Mouse (Mus musculus): ENCODE results near the gene Rundc1. TPM values are rescaled to one million over a fixed set of nuclear protein-coding genes. Genes with fewer than 3 reads are reported as not detected.

The Rundc1 gene
- polyA plus RNA-seq, 1 experiment, result 24.7 TPM

DNA sequence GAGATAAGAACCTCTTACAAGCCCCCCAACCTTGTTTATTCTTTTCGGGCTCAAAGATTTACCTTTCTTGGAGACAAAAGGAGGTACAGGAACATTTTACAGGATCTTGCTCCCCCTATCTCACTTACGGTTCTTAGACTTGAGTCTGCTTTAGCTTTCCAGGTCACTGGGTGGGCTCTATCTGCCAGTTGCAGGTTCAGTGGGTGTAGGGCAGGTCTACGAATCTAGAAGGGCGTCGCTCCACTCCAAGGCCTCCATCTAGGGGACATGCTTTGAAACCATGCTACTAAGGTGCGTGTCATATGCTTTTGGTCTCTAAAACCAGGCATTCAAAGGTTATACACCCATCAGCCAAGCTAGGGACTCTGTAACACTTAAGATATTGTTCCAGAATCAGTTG lies 59.4 kb downstream of the Rundc1 start:
- Histone ChIP-seq H3K36me3 (ENCODE audit: control insufficient read depth, insufficient read depth, low read length) (no peaks in the 10 kb centered on the region), H3K4me3 (ENCODE audit: insufficient read depth, low read depth, low read length) (no peak overlapping the region), H3K4me1 (ENCODE audit: control insufficient read depth, insufficient read depth, low read length) (no peaks in the 10 kb centered on the region), H3K27ac (ENCODE audit: insufficient read depth, low read depth, low read length) (no peak overlapping the region), H3K27me3 (replicated peaks; ENCODE audit: control insufficient read depth, insufficient read depth, low read length) (no peaks in the 10 kb centered on the region)
- DNase-seq, result no peak
- no peak for TF ChIP-seq POLR2A (IDR thresholded peaks at IDR 0.05; ENCODE audit: low read depth, low read length)
- no peak for TF ChIP-seq CTCF (conservative IDR thresholded peaks at IDR 0.05; ENCODE audit: insufficient read depth, insufficient read length, low read depth, low read length)
- 90% methylated on average over 6 of the region's 6 CpGs for WGBS

GRCm38 (mm10) chr11:101484814-101485213 lies 59.9 kb downstream of the Rundc1 start:
- no peaks in the 10 kb centered on the region for H3K4me1 ChIP-seq (ENCODE audit: control insufficient read depth, insufficient read depth, low read length)
- 90% methylated on average over 7 of the region's 7 CpGs for WGBS
- no peak overlapping the region for H3K27ac ChIP-seq (ENCODE audit: insufficient read depth, low read depth, low read length)
- H3K36me3 ChIP-seq (ENCODE audit: control insufficient read depth, insufficient read depth, low read length), result no peaks in the 10 kb centered on the region
- no peak for TF ChIP-seq CTCF (conservative IDR thresholded peaks at IDR 0.05; ENCODE audit: insufficient read depth, insufficient read length, low read depth, low read length)
- TF ChIP-seq POLR2A (IDR thresholded peaks at IDR 0.05; ENCODE audit: low read depth, low read length), result no peak
- H3K4me3 ChIP-seq (ENCODE audit: insufficient read depth, low read depth, low read length), result no peak overlapping the region
- no peaks in the 10 kb centered on the region for H3K27me3 ChIP-seq (replicated peaks; ENCODE audit: control insufficient read depth, insufficient read depth, low read length)
- DNase-seq, result no peak

Other genes with a start within 250 kb of the Rundc1 start
- gene Ccr10, start 249.6 kb upstream of the Rundc1 start, polyA plus RNA-seq (2012; rRNA removed), result 0.33 and 0.34 TPM in 2 replicates
- 44.8 and 48.5 TPM in 2 replicates for gene Ezh1, start 198.6 kb upstream of the Rundc1 start, polyA plus RNA-seq (2012; rRNA removed)
- 75.9 and 86.6 TPM in 2 replicates for gene Ramp2, start 179.1 kb upstream of the Rundc1 start, polyA plus RNA-seq (2012; rRNA removed)
- gene Vps25, start 171.4 kb upstream of the Rundc1 start, polyA plus RNA-seq (2012; rRNA removed), result 112 and 116 TPM in 2 replicates
- 134 and 160 TPM in 2 replicates for gene Wnk4, start 164.5 kb upstream of the Rundc1 start, polyA plus RNA-seq (2012; rRNA removed)
- gene Cntd1, start 146.1 kb upstream of the Rundc1 start, polyA plus RNA-seq (2012; rRNA removed), result 1.3 and 1.6 TPM in 2 replicates
- gene Coa3, start 146.0 kb upstream of the Rundc1 start, polyA plus RNA-seq (2012; rRNA removed), result 540 and 572 TPM in 2 replicates
- gene Becn1, start 122.8 kb upstream of the Rundc1 start, polyA plus RNA-seq (2012; rRNA removed), result 61.9 and 89.5 TPM in 2 replicates
- 61.6 and 75.5 TPM in 2 replicates for gene Psme3, start 108.9 kb upstream of the Rundc1 start, polyA plus RNA-seq (2012; rRNA removed)
- 2.6 and 3.1 TPM in 2 replicates for gene Aoc2, start 100.0 kb upstream of the Rundc1 start, polyA plus RNA-seq (2012; rRNA removed)
- gene Aoc3, start 94.5 kb upstream of the Rundc1 start, polyA plus RNA-seq (2012; rRNA removed), result 12.5 and 14.8 TPM in 2 replicates
- 322 and 349 TPM in 2 replicates for gene G6pc, start 57.5 kb upstream of the Rundc1 start, polyA plus RNA-seq (2012; rRNA removed)
- gene Aarsd1, start 7.5 kb upstream of the Rundc1 start, polyA plus RNA-seq (2012; rRNA removed), result 26.3 and 29.2 TPM in 2 replicates
- gene Gm27029, start 289 bp upstream of the Rundc1 start, polyA plus RNA-seq (2012; rRNA removed), result 0.92 and 1.6 TPM in 2 replicates
- 4.6 and 6.0 TPM in 2 replicates for gene Ptges3l, start 248 bp downstream of the Rundc1 start, polyA plus RNA-seq (2012; rRNA removed)
- 408 and 409 TPM in 2 replicates for gene Rpl27, start 17.2 kb downstream of the Rundc1 start, polyA plus RNA-seq (2012; rRNA removed)
- gene Ifi35, start 23.3 kb downstream of the Rundc1 start, polyA plus RNA-seq (2012; rRNA removed), result 25.6 and 29.6 TPM in 2 replicates
- 14.1 and 15.3 TPM in 2 replicates for gene Rnd2, start 39.9 kb downstream of the Rundc1 start, polyA plus RNA-seq (2012; rRNA removed)
- gene Vat1, start 41.1 kb downstream of the Rundc1 start, polyA plus RNA-seq (2012; rRNA removed), result 59.2 and 62.5 TPM in 2 replicates
- 0.12 and 0.16 TPM in 2 replicates for gene Brca1, start 126.9 kb downstream of the Rundc1 start, polyA plus RNA-seq (2012; rRNA removed)
- gene Nbr1, start 127.1 kb downstream of the Rundc1 start, polyA plus RNA-seq (2012; rRNA removed), result 107 and 134 TPM in 2 replicates
- 392 and 429 TPM in 2 replicates for gene Tmem106a, start 157.2 kb downstream of the Rundc1 start, polyA plus RNA-seq (2012; rRNA removed)
- not detected in 2 replicates for gene Gm11634, start 174.2 kb downstream of the Rundc1 start, polyA plus RNA-seq (2012; rRNA removed)
- gene Rdm1, start 202.1 kb downstream of the Rundc1 start, polyA plus RNA-seq (2012; rRNA removed), result 41.0 and 45.7 TPM in 2 replicates
- gene Arl4d, start 240.5 kb downstream of the Rundc1 start, polyA plus RNA-seq (2012; rRNA removed), result 23.1 and 27.2 TPM in 2 replicates